Mouse (Mus musculus): ENCODE data around the gene Pard3b.

Pard3b gene

DNA sequence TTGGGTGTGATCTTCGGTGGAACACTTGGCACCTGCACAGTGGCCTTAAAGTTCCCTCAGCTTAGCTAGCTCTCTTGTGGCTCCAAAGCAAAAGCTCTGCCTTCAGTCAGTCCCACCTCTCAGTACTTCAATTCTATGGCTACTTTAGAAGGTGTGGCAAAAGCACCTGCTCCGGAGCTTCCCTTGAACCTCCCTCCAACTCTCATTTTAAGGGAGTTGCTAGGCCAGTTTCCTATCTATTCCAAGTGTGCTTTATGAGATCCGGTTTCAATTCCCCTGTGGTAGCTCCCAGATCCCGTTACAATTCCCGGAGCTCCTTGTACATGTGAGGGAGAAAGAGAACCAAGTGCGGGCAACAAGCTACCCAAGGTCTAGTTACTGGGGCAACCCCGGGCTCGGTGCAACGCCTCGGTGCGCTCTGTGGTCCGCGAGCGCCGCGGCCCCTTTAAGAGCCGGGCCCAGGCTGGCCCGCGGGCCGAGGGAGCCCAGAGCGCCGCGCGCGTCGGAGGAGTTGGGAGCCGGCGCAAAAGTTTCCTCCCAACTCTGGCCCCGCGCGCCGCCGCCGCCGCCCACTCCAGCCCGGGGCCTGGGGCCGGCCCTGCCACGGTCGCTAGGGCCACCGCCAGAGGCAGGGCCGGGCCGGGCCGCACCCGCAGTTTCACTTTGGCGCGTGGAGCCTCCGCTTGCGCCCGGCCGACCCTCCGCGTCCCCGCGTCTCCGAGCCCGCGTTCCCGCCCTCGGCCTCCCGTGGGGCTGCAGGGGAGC, at the start of gene Pard3b:
Pard3b (plus strand) TSS at position 478 of the 765 bp plus-strand sequence.
- peak; percentile 21 for DNase-seq

DNA sequence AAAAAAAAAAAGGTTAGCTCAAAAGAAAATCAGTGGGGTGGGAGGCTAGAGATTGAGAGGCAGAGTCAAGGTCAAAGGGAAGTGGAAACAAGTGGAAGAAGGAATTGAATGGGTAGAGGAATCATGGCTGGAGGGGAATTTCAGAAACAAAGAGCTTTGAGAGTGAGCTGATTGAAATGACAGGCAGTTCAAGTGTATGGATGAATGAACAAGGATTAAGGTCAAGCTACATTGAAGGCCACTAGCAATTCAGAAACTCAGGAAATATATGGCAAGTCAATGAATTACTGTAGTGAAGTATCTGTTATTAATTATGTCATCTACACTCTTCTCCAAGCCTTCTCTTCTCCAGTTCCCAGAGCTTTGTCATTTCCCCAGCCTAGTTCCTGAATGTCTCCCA, 22.4 kb upstream of the Pard3b start:
- DNase-seq, result no peak

GRCm38 (mm10) chr1:61620651-61621050, 18.0 kb upstream of the Pard3b start:
- DNase-seq, result no peak

DNA sequence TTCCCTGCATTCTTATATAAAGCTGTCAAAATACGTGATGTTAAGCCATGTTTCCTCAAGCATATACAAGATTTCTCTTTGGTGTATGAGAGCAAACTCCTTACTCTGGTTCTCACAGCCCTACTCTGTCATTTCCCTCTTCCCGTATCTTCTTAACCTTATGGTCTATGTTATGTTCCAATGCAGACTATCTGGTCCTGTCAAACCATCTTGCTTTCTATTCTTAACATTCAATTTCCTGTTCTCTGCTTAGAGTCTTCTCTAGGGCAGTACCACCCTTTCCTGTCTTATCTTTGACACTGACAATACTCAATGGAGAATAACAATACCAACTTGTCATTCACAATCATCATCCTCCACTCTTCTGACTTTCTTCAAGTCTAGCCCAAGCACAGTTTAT, 8.8 kb upstream of the Pard3b start:
- DNase-seq, result no peak

DNA sequence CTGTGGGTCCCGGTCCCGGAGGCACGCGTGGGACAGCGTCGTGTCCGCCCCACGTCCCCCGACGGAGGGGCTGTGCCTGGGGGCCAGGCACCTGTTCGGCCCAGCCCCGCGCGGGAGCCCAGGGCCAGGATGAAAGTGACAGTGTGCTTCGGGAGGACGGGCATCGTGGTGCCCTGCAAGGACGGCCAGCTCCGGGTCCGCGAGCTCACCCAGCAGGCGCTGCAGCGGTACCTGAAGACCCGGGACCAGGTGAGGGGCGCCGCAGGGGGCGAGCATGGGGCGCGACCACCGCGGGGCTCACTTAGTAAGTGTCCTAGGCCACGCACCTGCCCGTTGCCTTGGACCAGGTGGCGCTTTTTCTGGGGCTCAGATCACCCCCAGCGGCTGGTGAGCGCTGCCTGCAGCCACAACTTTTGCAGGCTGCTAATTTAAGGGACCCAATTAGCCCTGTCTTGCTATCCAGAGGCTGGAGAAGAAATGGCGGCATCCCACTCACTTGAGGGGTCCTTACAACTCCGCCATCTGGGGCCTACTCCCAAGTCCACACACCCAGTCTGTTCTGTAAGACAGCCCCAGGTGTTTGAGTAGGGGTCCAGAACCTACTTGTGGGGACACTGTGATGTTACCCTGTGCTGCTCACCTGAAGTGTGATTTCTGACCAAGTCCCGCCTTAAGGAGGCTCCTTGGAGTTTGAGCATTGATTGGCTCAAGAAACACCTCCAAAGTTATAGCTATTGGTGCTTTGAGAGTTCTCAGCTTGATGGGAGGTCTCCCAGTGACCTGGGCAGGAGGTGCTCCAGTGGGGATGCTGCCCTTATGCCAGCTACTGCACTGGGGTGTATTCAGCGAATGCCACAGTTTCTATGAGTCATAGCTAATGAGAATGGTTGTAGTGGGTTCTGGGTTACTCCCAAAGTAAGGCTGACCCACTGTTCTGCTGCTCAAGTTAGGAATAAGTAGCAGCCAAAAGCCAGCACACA, 780 bp downstream of the Pard3b start:
- DNase-seq, result peak; percentile 13

DNA sequence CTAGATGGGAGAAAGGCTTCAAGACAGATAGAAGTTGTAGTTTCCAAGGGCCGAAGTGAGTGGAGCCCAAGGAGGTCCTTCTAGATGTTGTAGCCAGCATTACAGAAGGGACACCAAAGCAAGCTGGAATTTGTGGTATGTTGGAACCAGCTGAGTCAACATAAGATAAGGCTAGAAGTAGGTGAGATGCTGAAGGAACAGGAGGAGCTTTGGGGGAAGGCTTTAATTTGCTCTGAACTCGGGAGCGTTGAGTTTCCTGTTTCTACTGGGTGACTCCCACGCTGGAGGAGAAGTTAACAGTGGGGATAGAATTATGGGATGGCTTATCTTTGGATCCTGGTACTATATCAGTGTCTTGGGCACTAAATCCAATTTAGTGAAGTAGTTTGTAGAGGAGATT, 3.3 kb downstream of the Pard3b start:
- no peak for DNase-seq

GRCm38 (mm10) chr1:61645062-61645461, 6.4 kb downstream of the Pard3b start:
- DNase-seq, result no peak

DNA sequence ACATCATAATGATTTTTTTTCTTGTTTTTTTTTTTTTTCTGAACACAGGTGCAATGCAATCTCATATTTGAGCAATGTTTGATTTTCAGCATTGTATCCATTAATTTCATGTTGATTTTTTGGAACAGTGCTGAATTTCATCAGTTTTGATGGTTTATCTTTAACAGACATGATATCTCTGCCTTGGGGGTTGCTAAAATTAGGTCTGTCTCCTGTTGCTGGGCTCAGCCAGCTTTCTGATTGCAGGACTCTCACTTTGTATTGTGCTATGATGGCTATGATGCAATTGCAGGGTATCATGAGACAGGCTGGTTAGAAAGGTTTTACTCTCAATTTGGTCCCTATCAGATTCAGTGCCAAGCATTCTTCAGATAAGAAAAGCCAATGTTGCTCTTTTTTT, 11.3 kb downstream of the Pard3b start:
- no peak for DNase-seq

DNA sequence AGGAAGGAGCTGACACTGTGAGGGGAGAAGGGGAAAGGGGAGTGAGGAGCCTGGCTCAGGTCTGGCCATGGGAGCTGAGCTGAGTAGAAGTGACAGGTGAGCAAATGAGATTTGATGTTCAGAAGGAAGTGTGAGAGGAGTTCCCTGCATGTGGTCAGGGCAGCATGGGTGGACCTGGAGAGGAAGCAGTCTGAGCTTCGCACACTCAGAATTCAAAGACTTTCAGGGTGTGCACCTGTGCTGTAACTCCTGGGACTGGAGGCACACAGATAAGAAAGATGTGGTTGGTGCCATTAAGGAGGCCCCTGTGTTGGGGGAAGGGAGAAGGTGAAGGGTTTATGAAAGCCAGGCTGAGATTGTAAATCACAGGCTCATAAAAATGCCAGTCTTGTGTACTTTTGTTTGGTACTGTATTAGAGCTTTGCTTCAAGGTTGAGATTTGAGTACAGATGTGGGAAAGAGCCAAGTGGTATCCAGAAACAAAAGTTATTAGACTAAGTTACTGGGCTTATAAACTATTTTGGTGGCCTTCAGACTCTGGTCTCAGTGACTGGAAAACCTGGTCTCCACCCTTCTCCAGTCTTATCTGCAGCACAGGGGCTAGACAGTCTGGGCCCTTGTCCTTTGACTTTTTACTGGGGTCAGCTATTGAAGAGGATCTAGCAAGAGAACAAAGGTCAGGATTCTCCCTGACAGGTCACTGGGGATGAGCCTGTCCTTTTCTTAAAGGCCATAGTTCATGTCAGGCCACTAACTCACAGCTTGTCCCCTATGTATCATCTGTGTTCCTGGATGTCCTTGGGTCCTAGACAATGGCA, 13.0 kb downstream of the Pard3b start:
- DNase-seq, result no peak

GRCm38 (mm10) chr1:61657760-61658159, 19.1 kb downstream of the Pard3b start:
- DNase-seq, result no peak

DNA sequence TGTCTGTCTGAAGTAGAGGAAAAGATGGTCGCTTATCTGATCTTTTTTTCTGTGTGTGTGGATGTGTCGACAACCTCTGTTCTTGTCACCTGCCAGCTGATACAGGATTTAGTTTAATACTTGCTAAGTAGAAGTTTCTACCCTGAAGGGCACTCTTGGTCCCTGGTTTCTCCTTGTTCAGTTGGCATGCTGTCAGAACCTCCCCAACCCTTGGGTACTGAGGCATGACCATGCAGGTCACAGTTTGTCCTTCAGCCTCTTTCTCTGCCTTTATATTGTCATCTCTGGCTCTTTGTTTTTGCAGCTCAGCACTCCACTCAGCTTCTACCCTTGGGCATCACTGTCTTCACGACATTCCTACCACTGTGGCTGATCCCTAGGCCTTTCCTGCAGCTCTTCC, 21.3 kb downstream of the Pard3b start:
- no peak for DNase-seq

GRCm38 (mm10) chr1:61685221-61685814, 46.7 kb downstream of the Pard3b start:
- DNase-seq, result no peak

GRCm38 (mm10) chr1:61685921-61686320, 47.3 kb downstream of the Pard3b start:
- no peak for DNase-seq

DNA sequence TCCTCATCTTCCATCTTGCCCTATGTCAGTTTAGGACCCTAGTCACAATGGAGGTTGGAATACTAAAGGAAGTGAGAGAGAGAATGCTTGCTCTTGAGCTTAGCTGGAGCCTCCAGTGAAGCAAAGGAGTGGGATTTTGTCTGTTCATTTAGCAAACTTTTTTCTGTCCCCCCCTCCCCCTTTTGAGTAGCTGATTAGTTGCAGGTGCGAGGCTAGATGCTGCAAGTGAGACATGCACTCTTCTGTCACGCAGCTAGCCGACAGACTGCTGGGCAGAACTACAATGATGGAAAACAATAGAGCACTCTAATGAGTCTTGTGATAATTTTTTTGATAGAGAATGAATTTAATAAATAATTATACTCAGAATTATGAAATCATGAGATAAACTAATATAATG, 49.7 kb downstream of the Pard3b start:
- no peak for DNase-seq

- no peak for DNase-seq
Observed at GRCm38 (mm10) chr1:61698462-61699218, 60.0 kb downstream of the Pard3b start.

DNA sequence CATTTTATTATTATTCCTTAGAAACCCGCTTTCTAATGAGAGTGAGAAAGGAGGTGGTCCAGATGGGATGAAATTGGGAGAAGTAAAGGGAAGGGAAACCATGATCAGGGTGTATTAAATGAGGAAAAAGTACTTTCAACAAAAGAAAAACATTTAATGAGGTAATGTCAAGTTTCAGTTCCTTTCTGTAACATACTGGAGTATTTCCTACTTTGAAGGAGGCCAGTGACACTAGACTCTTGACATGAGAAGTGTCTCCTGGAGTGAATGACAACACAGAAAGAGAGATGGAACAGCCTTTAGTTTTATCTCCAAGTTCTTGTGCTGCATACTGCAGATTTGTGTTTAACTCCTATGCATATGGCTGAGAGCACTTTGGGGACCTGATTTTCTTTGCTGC, 71.2 kb downstream of the Pard3b start:
- no peak for DNase-seq

GRCm38 (mm10) chr1:61711523-61711922, 72.9 kb downstream of the Pard3b start:
- no peak for DNase-seq

- DNase-seq, result no peak
Observed at GRCm38 (mm10) chr1:61729654-61730053, 91.0 kb downstream of the Pard3b start.

DNA sequence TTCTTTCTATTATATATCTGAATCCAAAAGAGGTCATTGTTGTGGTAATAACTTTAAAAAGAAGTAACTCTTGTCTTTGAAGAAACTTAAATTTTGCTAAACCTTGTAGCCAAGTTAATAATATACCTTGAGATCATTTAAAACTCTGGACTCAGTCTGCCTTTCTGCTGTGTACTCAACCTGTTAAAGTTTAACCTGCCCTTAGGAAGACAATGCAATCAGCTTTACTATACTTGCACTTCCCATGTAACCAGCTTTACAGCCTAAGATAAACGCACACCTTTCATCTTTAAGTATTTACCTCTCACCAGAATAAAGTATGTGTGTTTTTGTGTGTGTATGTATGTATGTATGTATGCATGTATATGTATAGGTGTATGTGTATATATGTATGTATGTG, 97.9 kb downstream of the Pard3b start:
- DNase-seq, result no peak

GRCm38 (mm10) chr1:61742831-61743230, 104.2 kb downstream of the Pard3b start:
- no peak for DNase-seq

- no peak for DNase-seq
Observed at GRCm38 (mm10) chr1:61747481-61747880, 108.9 kb downstream of the Pard3b start.

DNA sequence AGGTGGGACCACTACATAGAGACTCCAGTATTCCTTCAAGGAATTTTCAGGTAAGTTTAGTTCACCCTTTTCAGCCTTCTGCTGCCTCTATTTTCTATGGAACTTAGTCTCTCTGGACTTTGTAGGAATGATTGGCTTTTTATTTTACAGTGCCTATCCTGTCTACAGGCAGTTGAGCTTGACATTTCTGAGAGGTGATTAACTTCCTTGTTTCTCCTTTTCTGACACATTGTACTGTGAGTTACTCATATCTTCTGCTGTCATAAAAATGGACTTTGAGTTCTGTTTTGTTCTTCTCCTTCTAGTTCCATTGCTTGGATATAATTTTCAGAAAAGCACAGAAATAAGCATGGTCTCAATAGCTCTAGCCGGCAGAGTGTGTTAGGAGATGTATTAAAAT, 112.4 kb downstream of the Pard3b start:
- no peak for DNase-seq
